Mouse (Mus musculus) testis, adult 2 months (tissue): Measurements from ENCODE around the gene Kcnab1.

ENCODE experiments used
- CTCF ChIP-seq: fragments of 200-500 bp; IDR thresholded peaks from 2 replicates; pipeline ENCODE4 v1.5.1; 2012; ENCODE audit warnings: low read depth, mild to moderate bottlenecking, inconsistent platforms, low read length, moderate library complexity; ENCODE audit not compliant: control insufficient read depth, insufficient read depth, insufficient replicate concordance
- POLR2A ChIP-seq: fragments of 200-500 bp; IDR thresholded peaks from 2 replicates; pipeline ENCODE4 v1.6.1; 2012; ENCODE audit warnings: low read depth, mild to moderate bottlenecking, inconsistent platforms, low read length, moderate library complexity; ENCODE audit not compliant: control insufficient read depth

DNA sequence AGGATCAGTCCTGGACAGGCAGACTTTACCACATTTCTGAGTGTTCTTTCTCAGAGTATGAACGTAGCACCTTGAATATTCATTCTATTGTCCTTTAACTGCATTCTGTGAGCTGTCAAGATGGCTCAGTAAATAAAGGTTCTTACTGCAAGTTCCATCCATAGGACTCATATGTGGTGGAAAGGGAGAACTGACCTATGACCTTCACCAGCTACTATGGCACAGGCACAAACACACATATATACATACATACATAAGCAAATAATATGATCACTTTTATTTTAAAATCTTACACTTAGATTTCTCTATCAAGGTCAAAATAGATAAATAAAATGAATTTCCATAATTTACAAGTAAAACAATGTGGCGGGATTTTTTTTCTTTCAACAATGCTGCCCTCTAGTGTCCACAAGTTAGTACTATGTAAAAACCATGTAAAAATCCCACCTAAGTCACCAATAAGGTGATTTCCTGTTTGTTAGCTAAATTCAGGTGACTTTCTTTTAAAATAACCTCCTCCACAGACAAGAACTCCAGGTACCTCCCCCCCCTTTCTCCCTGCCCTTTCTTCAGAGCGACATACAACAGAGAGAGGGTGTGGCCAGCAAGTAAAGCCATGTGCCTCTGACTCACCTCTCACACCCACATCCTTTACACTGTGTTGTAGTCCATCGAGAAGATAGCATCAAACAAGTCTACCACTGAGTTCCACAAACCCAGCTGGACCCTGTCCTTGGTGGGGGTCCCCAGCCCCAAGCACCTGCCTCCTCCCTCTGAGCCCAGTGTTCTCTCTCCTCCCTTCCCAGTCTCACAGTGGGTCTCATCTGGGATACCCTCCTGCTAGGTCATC lies 243.3 kb downstream of the Kcnab1 start:
- TF ChIP-seq POLR2A: no peak
- TF ChIP-seq CTCF: no peak
